Mouse (Mus musculus) colon, adult 2 months (tissue): ENCODE data around the gene Zic1. TPM values are rescaled to one million over a fixed set of nuclear protein-coding genes. Genes with fewer than 3 reads are reported as not detected.

Source experiments
- polyA plus RNA-seq: library from polyadenylated mRNA; depleted of rRNA; stranded (reverse); fragments of >200 nt; gene quantifications from 2 replicates; pipeline ENCODE4 v1.2.3, GENCODE M21; 2012; rRNA removed

The Zic1 gene
- polyA plus RNA-seq = not detected in 2 replicates

GRCm38 (mm10) chr9:91365664-91366063 is at the start of gene Zic1:
TSS of gene Zic1 (minus strand) at chr9:91365810.

GRCm38 (mm10) chr9:91361856-91362601 is 3.6 kb downstream of the Zic1 start, which contains the start of gene Zic4:
TSS of gene Zic4 (plus strand) at chr9:91362413.

Other genes starting within 250 kb of the Zic1 start
- gene Zic4, start 3.4 kb downstream of the Zic1 start, polyA plus RNA-seq = not detected in 2 replicates